Mouse (Mus musculus) forebrain, embryonic 12.5 days (tissue): ENCODE results near the gene Plekha7. TPM values are rescaled to one million over a fixed set of nuclear protein-coding genes. Genes with fewer than 3 reads are reported as not detected.

Experiments used
- ATAC-seq: fragments of 200-750 bp; cut with Nextera tagmentation; 2 replicates; pipeline ENCODE4 v1.8.0; 2017; ENCODE audit warnings: moderate TSS enrichment; ENCODE audit not compliant: low FRiP score
- H3K27ac ChIP-seq: fragments of 300-500 bp; sonication (generic); 2 replicates; pipeline ENCODE4 v1.5.1; 2016; ENCODE audit warnings: mild to moderate bottlenecking
- H3K27me3 ChIP-seq: fragments of 300-500 bp; sonication (generic); 2 replicates; pipeline ENCODE4 v1.6.1; 2016; ENCODE audit warnings: mild to moderate bottlenecking
- H3K36me3 ChIP-seq: fragments of 300-500 bp; sonication (generic); replicated peaks from 2 replicates; pipeline ENCODE4 v1.6.1; 2016; ENCODE audit warnings: mild to moderate bottlenecking
- H3K4me1 ChIP-seq: fragments of 300-500 bp; sonication (generic); 2 replicates; pipeline ENCODE4 v1.6.1; 2016
- H3K4me2 ChIP-seq: fragments of 300-500 bp; sonication (generic); 2 replicates; pipeline ENCODE4 v1.6.1; 2016; ENCODE audit warnings: mild to moderate bottlenecking, moderate library complexity
- H3K4me3 ChIP-seq: fragments of 300-500 bp; sonication (generic); replicated peaks from 2 replicates; pipeline ENCODE4 v1.5.1; 2016; ENCODE audit warnings: mild to moderate bottlenecking
- H3K9ac ChIP-seq: fragments of 300-500 bp; sonication (generic); 2 replicates; pipeline ENCODE4 v1.6.1; 2016; ENCODE audit warnings: mild to moderate bottlenecking
- H3K9me3 ChIP-seq: fragments of 300-500 bp; sonication (generic); 2 replicates; pipeline ENCODE4 v1.6.1; 2016
- WGBS: fragments of 180-500 bp; shearing (Covaris S2); methylation state at CpG from one replicate; pipeline ENCODE4 v1.1.7; 2016; 5-methylcytosine and 5-hydroxymethylcytosine counted together
- polyA plus RNA-seq: library from polyadenylated mRNA; unstranded; fragments of >200 nt; fragmentation: Nextera tagmentation; extraction: Ambion mirVana; gene quantifications from 2 replicates; pipeline ENCODE4 v1.2.1, GENCODE M21; 2016

The Plekha7 gene
- polyA plus RNA-seq, 1 experiment from 2014 or later: 20.8 TPM

GRCm38 (mm10) chr7:116226316-116226715 is 81.9 kb downstream of the Plekha7 start:
- Histone ChIP-seq H3K36me3 (no peaks in the 10 kb centered on the region), H3K9me3 (no peaks in the 10 kb centered on the region), H3K27ac (no peak overlapping the region), H3K4me3 (no peak overlapping the region), H3K27me3 (no peaks in the 10 kb centered on the region), H3K4me2 (no peak overlapping the region), H3K4me1 (peaks cover 32% of the 10 kb centered on the region), H3K9ac (no peak overlapping the region)
- no peak for ATAC-seq
- over 99% methylated on average over 6 of the region's 6 CpGs for WGBS

GRCm38 (mm10) chr7:116224543-116224942 is 83.6 kb downstream of the Plekha7 start:
- Histone ChIP-seq H3K4me2 (no peak overlapping the region), H3K4me1 (peaks cover 42% of the 10 kb centered on the region), H3K4me3 (no peak overlapping the region), H3K9me3 (no peaks in the 10 kb centered on the region), H3K27ac (no peak overlapping the region), H3K9ac (no peak overlapping the region), H3K27me3 (no peaks in the 10 kb centered on the region), H3K36me3 (no peaks in the 10 kb centered on the region)
- ATAC-seq: no peak
- WGBS: 82% methylated on average over 2 of the region's 2 CpGs

- ATAC-seq: no peak
- peaks cover 42% of the 10 kb centered on the region for H3K4me1 ChIP-seq
- H3K4me2 ChIP-seq: no peak overlapping the region
- H3K27ac ChIP-seq: no peak overlapping the region
- no peaks in the 10 kb centered on the region for H3K36me3 ChIP-seq
- no peak overlapping the region for H3K9ac ChIP-seq
- H3K27me3 ChIP-seq: no peaks in the 10 kb centered on the region
- H3K4me3 ChIP-seq: no peak overlapping the region
- 34% methylated on average over 14 of the region's 14 CpGs for WGBS
- H3K9me3 ChIP-seq: no peaks in the 10 kb centered on the region
Measured at GRCm38 (mm10) chr7:116223010-116223783, 85.0 kb downstream of the Plekha7 start.

- ATAC-seq: no peak
- H3K9ac ChIP-seq: no peak overlapping the region
- no peak overlapping the region for H3K4me2 ChIP-seq
- WGBS: 59% methylated on average over 8 of the region's 8 CpGs
- no peaks in the 10 kb centered on the region for H3K9me3 ChIP-seq
- no peaks in the 10 kb centered on the region for H3K36me3 ChIP-seq
- no peak overlapping the region for H3K27ac ChIP-seq
- H3K4me1 ChIP-seq: peaks cover 42% of the 10 kb centered on the region
- H3K27me3 ChIP-seq: no peaks in the 10 kb centered on the region
- H3K4me3 ChIP-seq: no peak overlapping the region
Measured at GRCm38 (mm10) chr7:116222288-116223009, 85.7 kb downstream of the Plekha7 start.

- no peak overlapping the region for H3K9ac ChIP-seq
- peaks cover 38% of the 10 kb centered on the region for H3K4me1 ChIP-seq
- H3K9me3 ChIP-seq: no peaks in the 10 kb centered on the region
- H3K27me3 ChIP-seq: no peaks in the 10 kb centered on the region
- H3K4me2 ChIP-seq: no peak overlapping the region
- H3K4me3 ChIP-seq: no peak overlapping the region
- 63% methylated on average over 7 of the region's 7 CpGs for WGBS
- no peak for ATAC-seq
- no peak overlapping the region for H3K27ac ChIP-seq
- H3K36me3 ChIP-seq: no peaks in the 10 kb centered on the region
Measured at GRCm38 (mm10) chr7:116221883-116222282, 86.3 kb downstream of the Plekha7 start.

- no peak for ATAC-seq
- no peak overlapping the region for H3K9ac ChIP-seq
- H3K4me1 ChIP-seq: peaks cover 33% of the 10 kb centered on the region
- 88% methylated on average over 12 of the region's 12 CpGs for WGBS
- no peaks in the 10 kb centered on the region for H3K27me3 ChIP-seq
- H3K4me2 ChIP-seq: no peak overlapping the region
- H3K9me3 ChIP-seq: peaks cover 7% of the 10 kb centered on the region; the same call in 1 of the 2 replicates
- H3K27ac ChIP-seq: no peak overlapping the region
- no peak overlapping the region for H3K4me3 ChIP-seq
- H3K36me3 ChIP-seq: no peaks in the 10 kb centered on the region
Measured at GRCm38 (mm10) chr7:116220103-116220707, 88.0 kb downstream of the Plekha7 start.

GRCm38 (mm10) chr7:116217747-116218146 is 90.4 kb downstream of the Plekha7 start:
- ATAC-seq: no peak
- no peaks in the 10 kb centered on the region for H3K27me3 ChIP-seq
- no peak overlapping the region for H3K4me3 ChIP-seq
- no peak overlapping the region for H3K4me2 ChIP-seq
- H3K4me1 ChIP-seq: peaks cover 22% of the 10 kb centered on the region
- peaks cover 7% of the 10 kb centered on the region; the same call in 1 of the 2 replicates for H3K9me3 ChIP-seq
- H3K36me3 ChIP-seq: no peaks in the 10 kb centered on the region
- no peak overlapping the region for H3K9ac ChIP-seq
- no peak overlapping the region for H3K27ac ChIP-seq
- WGBS: 96% methylated on average over 7 of the region's 7 CpGs

GRCm38 (mm10) chr7:116211904-116212303 is 96.3 kb downstream of the Plekha7 start:
- Histone ChIP-seq H3K27me3 (peaks cover 6% of the 10 kb centered on the region; the same call in 1 of the 2 replicates), H3K4me1 (peaks cover 33% of the 10 kb centered on the region), H3K4me2 (no peak overlapping the region), H3K9ac (no peak overlapping the region), H3K9me3 (peaks cover 7% of the 10 kb centered on the region; the same call in 1 of the 2 replicates), H3K4me3 (no peak overlapping the region), H3K27ac (no peak overlapping the region), H3K36me3 (no peaks in the 10 kb centered on the region)
- WGBS: 35% methylated on average over 9 of the region's 9 CpGs
- no peak for ATAC-seq

GRCm38 (mm10) chr7:116209926-116210631 is 98.1 kb downstream of the Plekha7 start:
- peak; percentile 55; the same call in 1 of the 2 replicates for ATAC-seq
- Histone ChIP-seq H3K27me3 (peaks cover 6% of the 10 kb centered on the region; the same call in 1 of the 2 replicates), H3K9ac (peak overlapping the region; percentile 25), H3K4me2 (peak overlapping the region; percentile 38), H3K4me3 (no peak overlapping the region), H3K36me3 (no peaks in the 10 kb centered on the region), H3K9me3 (no peaks in the 10 kb centered on the region), H3K27ac (0 out of 2 replicates have a peak overlapping the region, but pooled peaks have one; percentile 31), H3K4me1 (peaks cover 33% of the 10 kb centered on the region)
- WGBS: 14% methylated on average over 10 of the region's 10 CpGs

- Histone ChIP-seq H3K4me1 (peaks cover 33% of the 10 kb centered on the region), H3K27me3 (peaks cover 6% of the 10 kb centered on the region; the same call in 1 of the 2 replicates), H3K36me3 (no peaks in the 10 kb centered on the region), H3K9ac (no peak overlapping the region), H3K9me3 (no peaks in the 10 kb centered on the region), H3K4me3 (no peak overlapping the region), H3K27ac (no peak overlapping the region), H3K4me2 (no peak overlapping the region)
- no peak for ATAC-seq
- 62% methylated on average over 8 of the region's 8 CpGs for WGBS
Measured at GRCm38 (mm10) chr7:116208880-116209279, 99.3 kb downstream of the Plekha7 start.

GRCm38 (mm10) chr7:116206806-116207571 is 101.2 kb downstream of the Plekha7 start:
- Histone ChIP-seq H3K4me2 (no peak overlapping the region), H3K4me3 (no peak overlapping the region), H3K27ac (no peak overlapping the region), H3K9ac (no peak overlapping the region), H3K9me3 (no peaks in the 10 kb centered on the region), H3K27me3 (peaks cover 6% of the 10 kb centered on the region; the same call in 1 of the 2 replicates), H3K4me1 (peaks cover 34% of the 10 kb centered on the region), H3K36me3 (no peaks in the 10 kb centered on the region)
- ATAC-seq: no peak
- WGBS: 61% methylated on average over 7 of the region's 7 CpGs
